Mouse (Mus musculus) embryonic fibroblast, embryonic 13.5 days (primary cell): Measurements from ENCODE around the gene Tnfaip8l2.

Source experiments
- CTCF ChIP-seq: IDR thresholded peaks from 2 replicates; pipeline ENCODE4 v1.5.1; 2011; ENCODE audit warnings: mild to moderate bottlenecking, control low read depth, low read length, moderate library complexity, borderline replicate concordance; ENCODE audit not compliant: insufficient read depth
- POLR2A ChIP-seq: IDR thresholded peaks from 2 replicates; pipeline ENCODE4 v1.6.1; 2011; ENCODE audit warnings: low read depth, mild to moderate bottlenecking, control low read depth, low read length, moderate library complexity

DNA sequence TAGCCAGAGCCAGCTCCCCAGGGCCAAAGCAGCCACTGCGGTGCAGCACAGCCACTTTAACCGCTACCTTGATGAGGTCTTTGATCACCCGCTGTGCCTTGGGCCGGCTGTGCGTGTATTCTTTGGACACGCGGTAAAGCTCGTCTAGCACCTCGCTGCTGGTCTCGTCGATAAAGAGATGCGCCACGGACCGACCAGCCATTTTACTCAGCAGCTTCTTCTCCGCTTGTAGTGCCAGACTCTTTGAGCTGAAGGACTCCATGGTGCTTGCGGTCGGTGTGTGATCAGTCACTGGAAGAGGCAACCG lies 1.9 kb downstream of the Tnfaip8l2 start:
- TF ChIP-seq POLR2A = no peak
- no peak for TF ChIP-seq CTCF
